Mouse (Mus musculus) forebrain, embryonic 15.5 days (tissue): Measurements from ENCODE around the gene Gm14443. TPM values are rescaled to one million over a fixed set of nuclear protein-coding genes. Genes with fewer than 3 reads are reported as not detected.
"Not testable (repeated sequence)": the region's sequence is repeated elsewhere in the genome, so short reads cannot be mapped to it uniquely, and the experiment has no call there.

Experiments
- ATAC-seq: fragments of 200-750 bp; cut with Nextera tagmentation; replicated peaks from 2 replicates; pipeline ENCODE4 v1.8.0; 2017; ENCODE audit warnings: mild to moderate bottlenecking, moderate TSS enrichment, moderate library complexity
- H3K27ac ChIP-seq: fragments of 300-500 bp; sonication (generic); replicated peaks from 2 replicates; pipeline ENCODE4 v1.5.1; 2015; ENCODE audit warnings: mild to moderate bottlenecking, inconsistent platforms
- H3K27me3 ChIP-seq: fragments of 300-500 bp; sonication (generic); 2 replicates; pipeline ENCODE4 v1.6.1; 2015; ENCODE audit warnings: inconsistent platforms
- H3K36me3 ChIP-seq: fragments of 300-500 bp; sonication (generic); 2 replicates; pipeline ENCODE4 v1.6.1; 2015; ENCODE audit warnings: mild to moderate bottlenecking, inconsistent platforms
- H3K4me1 ChIP-seq: fragments of 300-500 bp; sonication (generic); 2 replicates; pipeline ENCODE4 v1.6.1; 2015; ENCODE audit warnings: inconsistent platforms
- H3K4me2 ChIP-seq: fragments of 300-500 bp; sonication (generic); replicated peaks from 2 replicates; pipeline ENCODE4 v1.6.1; 2015; ENCODE audit warnings: mild to moderate bottlenecking, inconsistent platforms
- H3K4me3 ChIP-seq: fragments of 300-500 bp; sonication (generic); 2 replicates; pipeline ENCODE4 v1.5.1; 2015; ENCODE audit warnings: mild to moderate bottlenecking, inconsistent platforms
- H3K9ac ChIP-seq: fragments of 300-500 bp; sonication (generic); replicated peaks from 2 replicates; pipeline ENCODE4 v1.6.1; 2015; ENCODE audit warnings: mild to moderate bottlenecking, inconsistent platforms
- H3K9me3 ChIP-seq: fragments of 300-500 bp; sonication (generic); 2 replicates; pipeline ENCODE4 v1.6.1; 2016; ENCODE audit warnings: inconsistent platforms
- WGBS: fragments of 180-500 bp; shearing (Covaris S2); methylation state at CpG from one replicate; pipeline ENCODE4 v1.1.7; 2015; ENCODE audit warnings: mixed read lengths; 5-methylcytosine and 5-hydroxymethylcytosine counted together
- polyA plus RNA-seq: library from polyadenylated mRNA; unstranded; fragments of >200 nt; fragmentation: Nextera tagmentation; extraction: Ambion mirVana; gene quantifications from 2 replicates; pipeline ENCODE4 v1.2.1, GENCODE M21; 2015

Gene Gm14443
- polyA plus RNA-seq, 1 experiment from 2014 or later = 1.5 TPM

DNA sequence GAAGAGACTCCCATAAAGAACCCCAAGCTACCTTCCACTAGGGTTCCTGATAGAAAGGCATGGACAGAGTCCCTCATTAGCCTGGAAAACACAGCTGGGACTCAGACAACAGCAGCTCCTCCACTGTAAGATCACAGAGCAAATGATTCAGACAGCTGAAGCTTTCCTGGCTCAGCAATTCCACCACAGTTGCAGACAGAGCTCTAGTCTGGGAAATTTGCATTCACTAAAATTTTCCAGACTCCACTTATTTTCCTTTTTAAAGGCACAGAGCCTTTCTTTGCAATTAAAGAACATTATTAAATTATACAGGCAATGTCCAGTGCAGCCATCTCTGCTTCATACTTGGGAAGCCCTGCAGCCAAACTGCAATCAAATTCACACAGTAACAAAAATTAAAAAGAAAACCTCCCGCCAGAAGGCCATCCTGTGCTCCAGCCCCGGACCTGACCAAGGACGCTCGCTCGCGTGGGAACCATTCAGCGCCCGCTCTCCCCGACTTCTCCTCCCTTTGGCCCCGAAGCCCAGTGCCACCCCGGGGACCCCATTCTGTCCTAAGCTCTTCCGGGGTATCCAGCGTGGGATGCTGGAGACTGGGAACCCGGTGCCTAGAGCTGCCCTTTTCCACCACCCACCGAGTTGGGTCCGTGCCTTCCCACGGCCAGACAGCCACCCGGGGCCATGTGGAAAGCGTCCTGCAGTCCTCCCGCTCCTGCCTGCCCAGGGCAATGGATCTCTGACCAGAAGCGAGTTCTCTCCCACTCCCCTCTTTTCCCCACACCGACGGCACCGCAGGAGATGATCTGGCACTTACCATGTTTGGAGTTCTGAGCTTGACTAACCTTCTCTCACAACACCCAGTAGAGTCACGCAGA, 34.3 kb downstream of the Gm14443 start:
- not testable (repeated sequence) for H3K4me1 ChIP-seq, H3K9me3 ChIP-seq, H3K27ac ChIP-seq, ATAC-seq, H3K36me3 ChIP-seq, H3K27me3 ChIP-seq
- H3K4me2 ChIP-seq = peak overlapping the region; percentile 43
- WGBS = 2% methylated on average over 25 of the region's 25 CpGs
- H3K9ac ChIP-seq = peak overlapping the region; percentile 41; the same call in 1 of the 2 replicates
- H3K4me3 ChIP-seq = peak overlapping the region; percentile 49

DNA sequence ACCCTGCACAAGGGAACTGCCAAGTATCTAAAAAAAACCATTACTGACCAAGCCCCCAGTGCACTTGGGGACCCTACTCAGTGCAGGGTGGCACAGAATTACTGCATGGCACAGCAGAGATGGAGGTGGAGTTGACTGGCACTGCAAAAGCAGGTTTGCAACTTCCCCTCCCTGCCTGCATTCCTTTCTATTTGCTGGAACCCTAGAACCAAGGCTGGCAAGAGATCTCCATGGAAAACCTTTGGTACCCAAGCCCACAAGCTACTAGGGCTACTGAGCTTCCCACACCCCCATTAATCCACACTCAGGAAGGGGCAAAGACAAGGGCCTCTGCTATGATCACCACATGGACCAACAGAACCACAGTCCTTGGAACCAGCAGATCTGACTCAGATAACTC, 35.0 kb downstream of the Gm14443 start:
- not testable (repeated sequence) for H3K27me3 ChIP-seq, H3K9me3 ChIP-seq, ATAC-seq, H3K4me2 ChIP-seq, H3K4me1 ChIP-seq, H3K36me3 ChIP-seq, H3K4me3 ChIP-seq, H3K27ac ChIP-seq, H3K9ac ChIP-seq

Other genes starting within 250 kb of the Gm14443 start
- not detected in 2 replicates for gene Gm14444, start 165.6 kb downstream of the Gm14443 start, polyA plus RNA-seq
- gene Gm14393, start 108.1 kb downstream of the Gm14443 start, polyA plus RNA-seq = 0.75 and 1.3 TPM in 2 replicates
- gene Gm14399, start 33.9 kb downstream of the Gm14443 start, polyA plus RNA-seq = 3.2 and 5.2 TPM in 2 replicates
- 4.5 and 7.5 TPM in 2 replicates for gene Gm14391, start 31.0 kb upstream of the Gm14443 start, polyA plus RNA-seq
- gene Gm14440, start 99.3 kb upstream of the Gm14443 start, polyA plus RNA-seq = 0.09 TPM in 1 of 2 replicates, not detected in the other
- gene Gm4631, start 162.3 kb upstream of the Gm14443 start, polyA plus RNA-seq = 18.1 and 18.2 TPM in 2 replicates
- 3.8 and 4.9 TPM in 2 replicates for gene Zfp968, start 196.6 kb upstream of the Gm14443 start, polyA plus RNA-seq